Mouse (Mus musculus): ENCODE data around the gene Klk1b8.

DNA sequence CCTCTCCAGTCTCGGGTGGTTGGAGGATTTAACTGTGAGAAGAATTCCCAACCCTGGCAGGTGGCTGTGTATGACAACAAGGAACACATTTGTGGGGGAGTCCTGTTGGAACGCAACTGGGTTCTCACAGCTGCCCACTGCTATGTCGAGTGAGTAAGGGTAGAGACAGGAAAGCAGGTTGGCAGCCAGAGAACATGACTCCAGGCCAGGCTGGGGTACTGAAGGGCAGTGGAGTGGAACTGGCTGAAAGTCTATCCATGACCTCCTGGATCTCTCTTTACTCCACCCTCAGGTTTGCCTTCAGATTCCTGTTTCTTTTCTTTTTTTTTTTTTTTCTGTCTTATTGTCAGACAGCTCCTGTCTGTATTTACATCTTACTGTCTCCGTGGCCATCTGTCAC, 2.2 kb downstream of the Klk1b8 start:
- TF ChIP-seq GATA1 (IDR thresholded peaks at IDR 0.05; ENCODE audit: low read length) (no peak), TAL1 (IDR thresholded peaks at IDR 0.05; ENCODE audit: low read length) (no peak)
